Mouse (Mus musculus) lung, embryonic 15.5 days (tissue): ENCODE data around the gene Ambra1. TPM values are rescaled to one million over a fixed set of nuclear protein-coding genes. Genes with fewer than 3 reads are reported as not detected.

ENCODE experiments used
- ATAC-seq: fragments of 200-750 bp; cut with Nextera tagmentation; 2 replicates; pipeline ENCODE4 v1.8.0; 2017; ENCODE audit warnings: moderate number of reproducible peaks, borderline replicate concordance; ENCODE audit not compliant: low FRiP score, low TSS enrichment; ENCODE audit errors: extremely low read depth
- H3K27ac ChIP-seq: fragments of 300-500 bp; sonication (generic); 2 replicates; pipeline ENCODE4 v1.5.1; 2015; ENCODE audit warnings: moderate library complexity, mild to moderate bottlenecking, inconsistent platforms
- H3K27me3 ChIP-seq: fragments of 300-500 bp; sonication (generic); 2 replicates; pipeline ENCODE4 v1.6.1; 2015; ENCODE audit warnings: inconsistent platforms
- H3K36me3 ChIP-seq: fragments of 300-500 bp; sonication (generic); 2 replicates; pipeline ENCODE4 v1.6.1; 2015; ENCODE audit warnings: inconsistent platforms
- H3K4me1 ChIP-seq: fragments of 300-500 bp; sonication (generic); 2 replicates; pipeline ENCODE4 v1.6.1; 2015; ENCODE audit warnings: inconsistent platforms
- H3K4me2 ChIP-seq: fragments of 300-500 bp; sonication (generic); 2 replicates; pipeline ENCODE4 v1.6.1; 2015; ENCODE audit warnings: inconsistent platforms, mild to moderate bottlenecking, moderate library complexity
- H3K4me3 ChIP-seq: fragments of 300-500 bp; sonication (generic); 2 replicates; pipeline ENCODE4 v1.5.1; 2015; ENCODE audit warnings: mild to moderate bottlenecking, inconsistent platforms
- H3K9ac ChIP-seq: fragments of 300-500 bp; sonication (generic); 2 replicates; pipeline ENCODE4 v1.6.1; 2015; ENCODE audit warnings: inconsistent platforms
- H3K9me3 ChIP-seq: fragments of 300-500 bp; sonication (generic); 2 replicates; pipeline ENCODE4 v1.6.1; 2016; ENCODE audit warnings: inconsistent platforms
- WGBS: fragments of 180-500 bp; shearing (Covaris S2); methylation state at CpG from one replicate; pipeline ENCODE4 v1.1.7; 2015; 5-methylcytosine and 5-hydroxymethylcytosine counted together
- microRNA-seq: library from miRNA; unstranded; fragments of <30 nt; microRNA quantifications from one replicate; pipeline ENCODE4, GENCODE M21; 2016
- polyA plus RNA-seq: library from polyadenylated mRNA; unstranded; fragments of >200 nt; fragmentation: Nextera tagmentation; extraction: Ambion mirVana; gene quantifications from 2 replicates; pipeline ENCODE4 v1.2.1, GENCODE M21; 2015

The Ambra1 gene
- polyA plus RNA-seq, 1 experiment from 2014 or later = 16.4 TPM

DNA sequence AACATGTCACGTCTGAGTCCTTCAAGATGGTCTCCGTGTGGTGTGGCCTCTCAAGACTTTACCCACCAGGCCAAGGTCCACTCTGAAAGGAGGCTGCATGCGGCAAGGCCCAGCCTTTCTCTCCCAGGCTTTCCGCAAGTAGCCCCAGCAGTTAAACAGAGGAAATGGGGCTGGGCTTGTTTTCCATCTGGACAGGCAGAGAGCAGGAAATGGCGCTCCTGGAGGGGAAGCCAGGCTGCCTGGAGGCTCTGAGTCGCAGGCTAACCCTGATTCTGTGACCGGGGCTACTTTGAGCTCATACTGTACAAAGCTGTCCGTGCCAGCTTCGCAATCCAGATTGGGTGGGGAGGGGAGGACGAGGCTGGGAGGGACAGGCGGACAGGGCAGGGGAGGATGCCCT lies 238.0 kb downstream of the Ambra1 start:
- Histone ChIP-seq H3K9ac (no peak overlapping the region), H3K36me3 (no peaks in the 10 kb centered on the region), H3K4me1 (peaks cover 40% of the 10 kb centered on the region), H3K4me3 (no peak overlapping the region), H3K9me3 (no peaks in the 10 kb centered on the region), H3K27ac (peak overlapping the region; percentile 78), H3K27me3 (no peaks in the 10 kb centered on the region), H3K4me2 (no peak overlapping the region)
- no peak for ATAC-seq
- WGBS = 47% methylated on average over 11 of the region's 11 CpGs

Small RNA genes lying within 50 kb of the gene (microRNA-seq; reads per million reads assigned to microRNA genes)
- not detected for gene Mir6999

Other genes with a start within 250 kb of the Ambra1 start
- gene Ckap5, start 203.4 kb upstream of the Ambra1 start, polyA plus RNA-seq = 102 and 105 TPM in 2 replicates
- 0.66 and 2.5 TPM in 2 replicates for gene F2, start 93.7 kb upstream of the Ambra1 start, polyA plus RNA-seq
- gene Zfp408, start 80.3 kb upstream of the Ambra1 start, polyA plus RNA-seq = 10.9 and 11.1 TPM in 2 replicates
- 134 and 142 TPM in 2 replicates for gene Arhgap1, start 80.3 kb upstream of the Ambra1 start, polyA plus RNA-seq
- gene Atg13, start 19.6 kb upstream of the Ambra1 start, polyA plus RNA-seq = 22.4 and 22.8 TPM in 2 replicates
- 17.1 and 17.9 TPM in 2 replicates for gene Harbi1, start 19.3 kb upstream of the Ambra1 start, polyA plus RNA-seq
- gene Chrm4, start 197.1 kb downstream of the Ambra1 start, polyA plus RNA-seq = 0.14 TPM in 1 of 2 replicates, not detected in the other
- gene Mdk, start 202.2 kb downstream of the Ambra1 start, polyA plus RNA-seq = 858 and 992 TPM in 2 replicates
- gene Gm9821, start 215.6 kb downstream of the Ambra1 start, polyA plus RNA-seq = 0.35 and 0.75 TPM in 2 replicates
- gene Dgkz, start 245.7 kb downstream of the Ambra1 start, polyA plus RNA-seq = 52.3 and 54.0 TPM in 2 replicates